Mouse (Mus musculus) erythroblast, embryonic 14.5 days (primary cell): ENCODE data around the gene Far1.

Source experiments
- GATA1 ChIP-seq: IDR thresholded peaks from 2 replicates; pipeline ENCODE4 v1.6.1; 2012; ENCODE audit warnings: low read length, inconsistent platforms, mixed read lengths
- TAL1 ChIP-seq: IDR thresholded peaks from 3 replicates; pipeline ENCODE4 v1.6.1; 2012; ENCODE audit warnings: low read length, inconsistent platforms, mixed read lengths

DNA sequence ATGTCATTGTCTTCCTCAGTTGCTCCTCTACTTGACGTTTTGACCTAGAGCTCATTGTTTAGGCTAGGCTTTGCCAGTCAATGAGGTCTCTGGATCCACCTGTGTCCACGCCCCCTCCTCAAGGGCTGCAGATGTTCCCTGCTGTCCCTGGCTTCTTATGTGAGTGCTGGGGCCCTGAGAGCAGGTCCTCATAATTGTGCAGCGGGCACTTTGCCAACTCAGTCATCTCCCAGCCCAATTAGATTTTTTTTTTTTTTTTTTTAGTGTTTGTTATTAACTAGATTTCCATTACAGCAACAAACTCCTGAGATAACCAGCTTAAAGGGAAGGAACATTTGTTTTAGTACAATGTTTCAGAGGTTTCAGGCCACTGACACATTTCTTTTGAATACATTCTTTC is 5.8 kb upstream of the Far1 start:
- no peak for TF ChIP-seq TAL1
- TF ChIP-seq GATA1 = no peak
